Mouse (Mus musculus): ENCODE data around the gene Cish. TPM values are rescaled to one million over a fixed set of nuclear protein-coding genes. Genes with fewer than 3 reads are reported as not detected.

The Cish gene
- total and polyA plus RNA-seq, 2 experiments from 2014 or later: 62.6 to 149 TPM

DNA sequence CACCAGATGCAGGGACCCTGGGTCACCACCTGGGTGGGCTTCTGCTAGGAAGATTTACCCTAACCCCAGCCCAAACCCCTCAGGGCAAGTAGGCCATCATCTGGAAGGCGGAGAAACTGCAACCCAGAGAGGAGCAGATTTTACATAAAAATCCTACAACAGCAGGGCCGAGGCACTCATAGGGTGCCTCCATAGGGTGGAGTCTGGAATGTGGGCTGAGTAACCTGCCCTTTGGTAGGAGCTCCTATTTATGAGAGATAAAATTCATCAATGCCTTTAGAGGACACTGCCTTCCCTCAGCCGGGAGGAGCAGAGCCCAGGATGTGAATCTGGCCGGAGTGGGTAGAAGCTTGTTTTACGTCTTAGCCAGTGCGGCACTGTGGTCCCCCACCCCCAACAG, 3.0 kb downstream of the Cish start:
- H3K4me1 ChIP-seq (ENCODE audit: control insufficient read depth, insufficient read depth): peaks cover 35% of the 10 kb centered on the region
- H3K27me3 ChIP-seq (ENCODE audit: control insufficient read depth, insufficient read depth, low read length): no peaks in the 10 kb centered on the region
- 55% methylated on average over 6 of the region's 6 CpGs for WGBS
- H3K27ac ChIP-seq (ENCODE audit: low read depth): peak overlapping the region; percentile 94
- H3K36me3 ChIP-seq (replicated peaks; ENCODE audit: control insufficient read depth, insufficient read depth, low read length): peaks cover 23% of the 10 kb centered on the region
- ATAC-seq (ENCODE audit: insufficient read depth, low read depth) (no peak), DNase-seq (ENCODE audit: low spot score) (no peak)
- H3K9me3 ChIP-seq (replicated peaks; ENCODE audit: control insufficient read depth, low read length): no peaks in the 10 kb centered on the region
- peak overlapping the region; percentile 83 for H3K9ac ChIP-seq (replicated peaks; ENCODE audit: low read depth, low read length)
- H3K4me3 ChIP-seq (ENCODE audit: low read depth, low read length): peak overlapping the region; percentile 77
- peak overlapping the region; percentile 89 for H3K4me2 ChIP-seq (ENCODE audit: low read depth, low read length)
- TF ChIP-seq CTCF (IDR thresholded peaks at IDR 0.05; ENCODE audit: low read depth) (0 out of 2 replicates have a peak, but pooled peaks have one; percentile 4), EP300 (IDR thresholded peaks at IDR 0.05; ENCODE audit: low read depth) (no peak)

DNA sequence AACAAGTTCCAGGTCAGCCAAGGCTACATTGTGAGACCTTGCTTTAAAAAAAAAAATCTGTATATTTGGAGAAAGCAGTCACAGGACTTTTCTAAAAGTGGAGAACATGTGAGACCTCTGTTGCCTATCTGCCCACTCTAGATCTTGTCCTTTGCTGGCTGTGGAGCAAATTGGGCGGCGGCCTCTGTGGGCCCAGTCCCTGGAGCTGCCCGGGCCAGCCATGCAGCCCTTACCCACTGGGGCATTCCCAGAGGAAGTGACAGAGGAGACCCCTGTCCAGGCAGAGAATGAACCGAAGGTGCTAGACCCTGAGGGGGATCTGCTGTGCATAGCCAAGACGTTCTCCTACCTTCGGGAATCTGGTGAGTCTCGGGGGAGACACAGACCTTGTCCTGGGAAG, 4.0 kb downstream of the Cish start:
- WGBS: 57% methylated on average over 7 of the region's 7 CpGs
- H3K9me3 ChIP-seq (replicated peaks; ENCODE audit: control insufficient read depth, low read length): no peaks in the 10 kb centered on the region
- peak overlapping the region; percentile 83; the same call in 1 of the 2 replicates for H3K9ac ChIP-seq (replicated peaks; ENCODE audit: low read depth, low read length)
- H3K4me1 ChIP-seq (ENCODE audit: control insufficient read depth, insufficient read depth): peaks cover 35% of the 10 kb centered on the region
- peak overlapping the region; percentile 77 for H3K4me3 ChIP-seq (ENCODE audit: low read depth, low read length)
- peak overlapping the region; percentile 89 for H3K4me2 ChIP-seq (ENCODE audit: low read depth, low read length)
- TF ChIP-seq CTCF (IDR thresholded peaks at IDR 0.05; ENCODE audit: low read depth) (no peak), EP300 (IDR thresholded peaks at IDR 0.05; ENCODE audit: low read depth) (0 out of 2 replicates have a peak, but pooled peaks have one; percentile 53)
- peaks cover 23% of the 10 kb centered on the region for H3K36me3 ChIP-seq (replicated peaks; ENCODE audit: control insufficient read depth, insufficient read depth, low read length)
- no peaks in the 10 kb centered on the region for H3K27me3 ChIP-seq (ENCODE audit: control insufficient read depth, insufficient read depth, low read length)
- no peak for DNase-seq (ENCODE audit: low spot score)
- H3K27ac ChIP-seq (ENCODE audit: low read depth): peak overlapping the region; percentile 94
- no peak for ATAC-seq (ENCODE audit: insufficient read depth, low read depth)

DNA sequence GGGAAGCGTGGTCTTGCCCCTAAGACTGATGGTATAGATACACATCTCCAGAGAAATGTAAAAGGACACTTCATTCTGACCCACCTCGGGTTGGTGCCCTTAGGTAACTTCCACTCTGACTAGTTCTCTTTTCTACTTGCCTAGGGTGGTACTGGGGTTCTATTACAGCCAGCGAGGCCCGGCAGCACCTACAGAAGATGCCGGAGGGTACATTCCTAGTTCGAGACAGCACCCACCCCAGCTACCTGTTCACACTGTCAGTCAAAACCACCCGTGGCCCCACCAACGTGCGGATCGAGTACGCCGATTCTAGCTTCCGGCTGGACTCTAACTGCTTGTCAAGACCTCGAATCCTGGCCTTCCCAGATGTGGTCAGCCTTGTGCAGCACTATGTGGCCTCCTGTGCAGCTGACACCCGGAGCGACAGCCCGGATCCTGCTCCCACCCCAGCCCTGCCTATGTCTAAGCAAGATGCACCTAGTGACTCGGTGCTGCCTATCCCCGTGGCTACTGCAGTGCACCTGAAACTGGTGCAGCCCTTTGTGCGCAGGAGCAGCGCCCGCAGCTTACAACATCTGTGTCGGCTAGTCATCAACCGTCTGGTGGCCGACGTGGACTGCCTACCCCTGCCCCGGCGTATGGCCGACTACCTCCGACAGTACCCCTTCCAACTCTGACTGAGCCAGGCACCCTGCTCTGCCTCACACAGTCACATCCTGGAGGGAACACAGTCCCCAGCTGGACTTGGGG, 4.6 kb downstream of the Cish start:
- H3K4me2 ChIP-seq (ENCODE audit: low read depth, low read length): peak overlapping the region; percentile 89
- no peak overlapping the region; the same call in 1 of the 2 replicates for H3K9ac ChIP-seq (replicated peaks; ENCODE audit: low read depth, low read length)

GRCm38 (mm10) chr9:107301554-107302331, 5.9 kb downstream of the Cish start:
- Histone ChIP-seq H3K36me3 (replicated peaks; ENCODE audit: control insufficient read depth, insufficient read depth, low read length) (peaks cover 23% of the 10 kb centered on the region), H3K9me3 (replicated peaks; ENCODE audit: control insufficient read depth, low read length) (no peaks in the 10 kb centered on the region), H3K4me3 (ENCODE audit: low read depth, low read length) (no peak overlapping the region), H3K4me2 (ENCODE audit: low read depth, low read length) (no peak overlapping the region), H3K27me3 (ENCODE audit: control insufficient read depth, insufficient read depth, low read length) (no peaks in the 10 kb centered on the region), H3K9ac (replicated peaks; ENCODE audit: low read depth, low read length) (no peak overlapping the region), H3K4me1 (ENCODE audit: control insufficient read depth, insufficient read depth) (peaks cover 44% of the 10 kb centered on the region), H3K27ac (ENCODE audit: low read depth) (0 out of 2 replicates have a peak overlapping the region, but pooled peaks have one; percentile 33)
- DNase-seq (ENCODE audit: low spot score) (no peak), ATAC-seq (ENCODE audit: insufficient read depth, low read depth) (no peak)
- 76% methylated on average over 17 of the region's 17 CpGs for WGBS
- TF ChIP-seq EP300 (IDR thresholded peaks at IDR 0.05; ENCODE audit: low read depth) (0 out of 2 replicates have a peak, but pooled peaks have one; percentile 38), CTCF (IDR thresholded peaks at IDR 0.05; ENCODE audit: low read depth) (no peak)

More for the DNA sequence above, 4.6 kb downstream of the Cish start:
- ATAC-seq (ENCODE audit: insufficient read depth, low read depth) (no peak), DNase-seq (ENCODE audit: low spot score) (no peak)
- TF ChIP-seq CTCF (IDR thresholded peaks at IDR 0.05; ENCODE audit: low read depth): no peak
- no peak for TF ChIP-seq EP300 (IDR thresholded peaks at IDR 0.05; ENCODE audit: low read depth)
- 92% methylated on average over 30 of the region's 30 CpGs for WGBS
- Histone ChIP-seq H3K4me1 (ENCODE audit: control insufficient read depth, insufficient read depth) (peaks cover 38% of the 10 kb centered on the region), H3K27ac (ENCODE audit: low read depth) (peak overlapping the region; percentile 9), H3K4me3 (ENCODE audit: low read depth, low read length) (peak overlapping the region; percentile 77), H3K36me3 (replicated peaks; ENCODE audit: control insufficient read depth, insufficient read depth, low read length) (peaks cover 23% of the 10 kb centered on the region), H3K27me3 (ENCODE audit: control insufficient read depth, insufficient read depth, low read length) (no peaks in the 10 kb centered on the region), H3K9me3 (replicated peaks; ENCODE audit: control insufficient read depth, low read length) (no peaks in the 10 kb centered on the region)

- Histone ChIP-seq H3K4me1 (ENCODE audit: control insufficient read depth, insufficient read depth) (peaks cover 53% of the 10 kb centered on the region), H3K9me3 (replicated peaks; ENCODE audit: control insufficient read depth, low read length) (no peaks in the 10 kb centered on the region), H3K27ac (ENCODE audit: low read depth) (peak overlapping the region; percentile 43), H3K4me2 (ENCODE audit: low read depth, low read length) (no peak overlapping the region), H3K4me3 (ENCODE audit: low read depth, low read length) (no peak overlapping the region), H3K9ac (replicated peaks; ENCODE audit: low read depth, low read length) (no peak overlapping the region), H3K27me3 (ENCODE audit: control insufficient read depth, insufficient read depth, low read length) (no peaks in the 10 kb centered on the region), H3K36me3 (replicated peaks; ENCODE audit: control insufficient read depth, insufficient read depth, low read length) (peaks cover 23% of the 10 kb centered on the region)
- WGBS: 38% methylated on average over 7 of the region's 7 CpGs
- TF ChIP-seq EP300 (IDR thresholded peaks at IDR 0.05; ENCODE audit: low read depth): no peak
- no peak for TF ChIP-seq CTCF (IDR thresholded peaks at IDR 0.05; ENCODE audit: low read depth)
- ATAC-seq (ENCODE audit: insufficient read depth, low read depth) (no peak), DNase-seq (ENCODE audit: low spot score) (no peak)
Measured at GRCm38 (mm10) chr9:107302592-107302991, 6.8 kb downstream of the Cish start.
